Mouse (Mus musculus): ENCODE measurements around the gene Ablim1.

- no peak for TF ChIP-seq GATA1 (IDR thresholded peaks at IDR 0.05; ENCODE audit: low read length)
- TF ChIP-seq TAL1 (IDR thresholded peaks at IDR 0.05; ENCODE audit: low read length), result no peak
These were observed 17.3 kb downstream of the Ablim1 start for GRCm38 (mm10) chr19:57297447-57297846.
